Mouse (Mus musculus) frontal cortex, postnatal 36 days (tissue): Measurements from ENCODE around the gene Ntn5.

Source experiments
- DNase-seq, 2 experiments: peaks; one replicate each; pipeline ENCODE4 v3.0.0; 2022; ENCODE audit warnings: low spot score in 2 of 2

The Ntn5 gene

DNA sequence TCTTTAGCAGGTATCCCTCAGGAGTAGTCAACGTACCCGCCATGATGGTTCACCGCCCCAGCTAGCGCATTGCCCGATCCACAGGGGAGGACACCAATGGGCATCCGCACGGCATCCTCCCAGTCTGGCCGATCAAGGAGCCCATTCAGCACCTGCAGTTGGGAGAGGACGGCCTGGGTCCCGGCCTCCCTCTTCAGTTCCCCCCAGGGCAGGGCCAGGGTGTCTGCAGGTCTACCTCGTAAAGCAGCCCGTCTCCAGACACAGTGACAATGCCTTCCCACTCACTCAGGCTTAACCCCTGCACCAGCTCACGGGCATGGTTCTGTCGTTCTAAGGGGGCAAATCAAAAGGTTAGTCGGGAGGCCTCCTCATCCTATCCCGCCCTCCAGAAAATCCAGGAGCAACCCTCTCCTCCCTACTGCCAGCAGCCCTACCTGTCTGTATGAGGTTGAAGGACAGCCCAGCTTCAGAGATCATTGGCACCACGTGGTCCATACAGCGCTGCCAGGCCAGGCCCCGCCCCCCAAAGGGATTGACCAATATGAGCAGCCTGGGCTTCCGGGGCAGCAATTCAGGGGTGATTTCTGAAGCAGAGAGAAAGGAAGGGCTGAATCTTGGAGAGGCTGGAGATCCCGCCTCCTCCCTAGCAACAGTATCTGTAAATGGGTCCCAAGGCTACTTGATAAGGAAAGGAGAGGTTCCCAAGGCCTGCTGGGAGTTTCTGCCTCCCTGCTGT is 28.4 kb downstream of the Ntn5 start:
- no peak for DNase-seq

DNA sequence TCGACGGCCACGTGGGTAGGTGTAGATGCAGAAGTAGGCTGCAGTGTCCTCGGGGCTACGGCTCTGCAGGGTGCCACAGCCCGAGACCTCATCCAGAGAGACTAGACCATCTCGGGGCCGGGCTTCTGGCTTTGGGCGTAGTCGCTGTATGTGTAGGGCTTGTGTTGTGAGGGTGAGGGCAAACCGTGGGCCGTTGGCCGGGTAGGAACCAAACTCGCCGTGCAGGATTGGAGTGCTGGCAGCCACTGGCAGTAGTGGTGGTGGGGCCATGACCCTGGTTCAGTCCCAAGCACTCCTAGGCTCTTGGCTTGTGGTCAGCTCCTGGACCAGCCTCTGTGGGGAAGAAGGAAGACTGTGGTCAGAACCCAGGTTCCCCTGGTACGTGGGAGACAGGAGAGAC is 29.6 kb downstream of the Ntn5 start:
- DNase-seq: no peak

DNA sequence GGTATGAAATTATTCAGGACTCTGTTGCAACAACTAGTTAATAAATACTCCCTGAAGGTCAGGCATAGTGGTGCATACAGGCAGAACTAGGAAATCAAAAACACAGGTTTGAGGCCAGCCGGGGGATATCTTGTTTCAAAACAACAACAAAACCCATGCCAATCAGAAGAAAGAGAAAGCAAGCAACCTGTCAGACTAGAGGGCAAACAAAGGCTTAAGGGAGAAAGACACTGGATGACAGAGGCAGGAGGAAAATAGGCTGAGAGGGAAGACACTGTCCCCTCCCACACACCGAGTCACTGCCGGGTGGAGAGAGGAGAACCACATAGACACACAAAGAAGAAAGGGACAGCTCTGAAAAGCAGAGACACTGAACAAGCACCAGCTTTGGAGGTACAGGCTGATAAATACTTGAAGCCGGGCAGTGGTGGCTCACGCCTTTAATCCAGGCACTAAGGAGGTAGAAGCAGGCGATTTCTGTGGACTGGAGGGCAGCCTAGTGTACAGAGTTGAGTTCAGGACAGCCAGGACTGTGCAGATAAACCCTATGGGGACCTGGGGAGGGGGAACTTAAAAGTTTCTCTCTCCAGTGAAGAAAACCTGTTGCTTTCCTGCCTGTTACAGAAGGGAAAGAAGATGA is 30.2 kb downstream of the Ntn5 start:
- DNase-seq: no peak

DNA sequence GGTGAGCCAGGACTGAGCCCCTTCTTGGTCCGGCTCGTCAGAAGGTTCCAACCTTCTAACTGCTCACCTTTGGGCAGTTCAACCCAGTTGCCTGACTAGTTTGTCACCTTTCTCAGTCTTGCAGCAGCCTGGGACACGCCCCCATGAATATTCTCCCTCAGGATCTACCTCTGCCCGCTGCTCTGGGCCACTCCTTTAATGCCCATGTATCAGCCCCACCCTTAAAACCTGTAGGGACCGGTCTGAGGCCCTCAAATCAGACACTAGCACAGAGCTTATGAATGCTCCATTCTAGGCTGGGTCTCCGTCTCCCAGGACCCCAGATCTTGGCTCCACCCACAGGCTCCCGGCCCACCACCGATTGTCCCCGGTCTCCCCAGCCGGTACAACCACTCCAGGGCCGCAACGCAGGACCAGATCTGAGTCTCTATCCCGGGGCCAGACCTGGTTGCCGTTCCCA is 30.8 kb downstream of the Ntn5 start:
- no peak for DNase-seq

DNA sequence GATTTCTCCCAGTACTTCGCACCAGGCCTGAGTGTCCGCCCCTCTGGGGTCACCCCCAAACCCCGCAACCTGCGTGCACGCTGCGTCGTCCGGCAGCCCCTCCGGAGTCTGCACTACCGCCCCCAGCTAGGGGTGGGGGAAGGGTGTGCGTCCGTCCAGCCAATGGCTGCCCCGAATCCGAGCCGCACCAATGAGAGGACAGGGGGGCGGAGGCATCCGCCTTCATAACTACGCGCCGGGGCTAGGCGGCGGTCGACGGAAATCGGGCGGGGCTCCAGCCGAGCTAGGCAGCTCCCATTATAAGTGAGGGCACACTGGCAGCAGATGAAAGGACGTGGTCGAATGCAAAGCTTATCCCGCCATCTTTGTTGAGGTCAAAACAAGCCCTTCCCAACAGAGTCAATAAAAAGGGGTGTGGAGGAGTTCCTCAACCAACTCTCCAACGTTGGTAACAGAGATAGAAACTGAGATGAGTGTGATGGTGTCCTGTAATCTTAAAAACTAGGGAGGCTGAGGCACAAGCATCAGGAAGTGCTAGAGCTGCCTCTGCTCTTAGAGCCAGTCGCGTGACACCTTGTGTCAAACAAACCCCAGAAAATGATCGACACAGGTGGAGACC is 31.4 kb downstream of the Ntn5 start, which contains the start of gene Rpl18:
Rpl18 (plus strand) TSS at position 368 of the 619 bp plus-strand sequence.
- peak; percentile 98 to 99 for DNase-seq

DNA sequence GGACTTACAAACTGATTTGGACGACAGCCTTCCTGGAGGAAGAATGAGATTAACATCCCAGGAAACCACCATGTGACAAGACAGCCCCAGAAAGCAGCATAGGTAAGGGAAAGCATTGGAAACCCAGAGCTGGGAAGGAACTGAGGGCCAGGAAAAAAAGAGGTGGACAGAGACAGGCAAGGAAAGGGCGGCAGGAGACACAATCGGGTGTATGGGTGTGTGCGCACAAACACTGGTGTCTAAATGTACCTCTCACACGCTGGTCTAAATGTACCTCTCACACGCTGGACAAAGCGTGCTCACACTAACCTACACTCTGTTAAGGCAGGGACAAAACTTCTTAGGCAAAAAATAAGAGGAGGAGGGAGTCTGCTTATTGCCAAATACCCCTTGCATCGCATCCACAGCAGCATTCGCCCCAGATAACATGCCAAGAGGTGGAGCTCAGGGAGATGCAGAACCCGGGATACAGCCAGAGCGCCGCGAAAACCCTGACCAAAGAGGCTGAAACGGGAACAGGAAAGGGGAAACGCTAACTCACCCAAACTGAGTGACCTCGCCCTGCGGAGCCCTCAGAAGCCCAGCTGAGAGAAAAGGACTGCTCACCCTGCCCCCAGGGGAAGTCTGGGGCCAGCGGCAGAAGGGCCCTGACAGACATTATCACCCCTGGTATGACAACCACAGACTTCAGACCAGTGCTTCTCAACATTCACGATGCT is 32.1 kb downstream of the Ntn5 start:
- DNase-seq: no peak

DNA sequence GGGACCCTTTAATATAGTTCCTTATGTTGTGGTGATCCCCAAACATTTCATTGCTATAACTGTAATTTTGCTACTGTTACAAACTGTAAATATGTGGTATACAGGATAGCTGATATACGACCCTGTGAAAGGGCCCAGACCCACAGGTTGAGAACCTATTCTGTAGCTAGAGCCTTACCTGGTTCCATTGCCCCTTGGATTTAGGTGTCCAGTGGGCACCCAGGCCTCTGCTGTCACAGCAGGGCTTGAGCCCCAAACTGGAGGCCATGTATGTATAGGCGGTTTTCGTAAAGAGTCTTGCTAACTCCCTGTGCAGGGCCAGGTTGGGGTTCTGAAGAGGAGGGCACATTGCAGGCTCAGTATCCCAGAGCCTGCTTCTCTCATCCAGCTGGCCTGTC is 32.6 kb downstream of the Ntn5 start:
- DNase-seq: no peak

DNA sequence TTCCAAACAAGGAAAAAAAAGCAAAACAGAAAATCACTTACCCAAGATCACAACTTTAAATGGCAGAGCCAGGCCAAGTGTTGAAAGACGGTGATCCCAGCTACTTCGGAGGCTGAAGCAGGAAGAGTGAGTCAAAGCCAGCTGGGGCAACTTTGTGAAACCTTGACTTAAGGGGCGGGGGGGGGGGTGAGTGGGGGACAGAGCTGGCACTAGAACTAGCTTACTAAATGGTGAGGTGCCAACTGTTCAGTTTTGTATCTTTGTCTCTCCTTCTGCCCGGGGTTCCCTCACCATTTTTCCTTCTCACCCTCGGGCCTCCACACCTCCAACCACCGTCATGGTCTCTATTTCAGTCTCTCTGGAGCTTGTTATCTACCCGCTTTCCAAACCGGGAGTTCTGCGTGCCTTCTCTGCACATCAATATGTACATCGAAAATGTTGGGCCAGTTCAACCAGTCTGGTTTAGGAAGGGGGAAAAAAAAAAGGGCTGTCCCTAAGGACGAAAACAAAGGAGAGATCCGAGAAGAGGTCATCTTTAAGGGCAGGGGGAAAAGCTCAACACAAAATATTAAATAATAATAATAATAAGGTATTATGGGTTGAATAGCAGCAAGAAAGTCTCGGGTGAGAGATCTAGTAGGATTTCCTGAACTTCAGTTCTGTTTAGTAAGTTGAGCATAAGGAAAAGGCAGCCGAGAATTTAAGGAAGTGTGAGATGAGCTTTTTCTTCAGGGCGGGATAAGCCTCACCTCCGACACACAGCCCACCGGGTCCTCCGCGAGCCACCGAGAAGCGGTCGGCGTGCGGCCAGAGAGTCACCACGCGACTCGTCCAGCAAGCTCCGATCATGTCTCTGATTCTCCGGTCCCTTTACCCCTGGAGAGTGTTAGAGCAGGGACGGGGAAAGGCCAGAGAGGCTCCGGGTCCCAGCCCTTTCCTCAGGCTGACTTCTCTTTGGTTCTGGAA is 33.4 kb downstream of the Ntn5 start:
- no peak for DNase-seq

DNA sequence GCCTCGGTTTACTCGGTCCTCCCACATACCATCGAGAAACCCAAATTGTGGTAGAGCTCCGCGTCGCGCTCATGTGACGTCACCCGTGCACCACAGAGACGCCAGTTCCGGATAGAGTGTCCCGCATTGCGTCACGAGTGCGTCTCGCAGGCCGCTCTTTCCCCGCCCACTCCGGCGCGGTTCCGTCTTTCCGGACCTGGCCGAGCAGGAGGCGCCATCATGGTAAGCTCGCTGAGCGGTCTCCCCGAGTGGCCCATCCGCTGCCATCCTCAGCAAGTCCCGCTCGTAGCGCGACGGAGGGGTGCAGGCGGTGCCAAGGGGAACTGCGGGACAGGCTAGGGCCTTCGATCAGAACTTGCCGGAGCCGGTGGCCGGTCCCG is 34.1 kb downstream of the Ntn5 start, which contains the start of gene Sphk2:
Sphk2 (minus strand) TSS at position 85 of the 380 bp plus-strand sequence.
- peak; percentile 99 to 100 for DNase-seq

DNA sequence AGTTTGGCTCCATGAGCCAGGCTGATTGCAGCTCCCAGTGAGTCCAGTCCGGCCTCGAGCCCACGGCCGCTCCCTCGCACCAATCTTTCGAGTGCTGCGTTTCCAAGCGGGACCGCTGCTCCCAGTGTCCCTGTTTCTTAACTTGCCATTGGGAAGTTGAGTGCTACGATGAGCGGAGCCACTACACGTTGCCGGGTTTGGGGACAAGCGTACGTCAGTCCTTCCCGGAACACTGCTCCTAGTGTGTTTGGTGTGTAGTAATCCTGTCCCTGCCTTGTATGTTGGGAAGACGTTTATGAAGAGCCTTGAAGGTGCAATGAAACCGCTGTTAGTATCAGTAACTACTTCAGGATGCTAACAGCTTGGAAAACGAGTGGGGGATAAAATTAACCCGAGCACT is 34.5 kb downstream of the Ntn5 start:
- no peak for DNase-seq

DNA sequence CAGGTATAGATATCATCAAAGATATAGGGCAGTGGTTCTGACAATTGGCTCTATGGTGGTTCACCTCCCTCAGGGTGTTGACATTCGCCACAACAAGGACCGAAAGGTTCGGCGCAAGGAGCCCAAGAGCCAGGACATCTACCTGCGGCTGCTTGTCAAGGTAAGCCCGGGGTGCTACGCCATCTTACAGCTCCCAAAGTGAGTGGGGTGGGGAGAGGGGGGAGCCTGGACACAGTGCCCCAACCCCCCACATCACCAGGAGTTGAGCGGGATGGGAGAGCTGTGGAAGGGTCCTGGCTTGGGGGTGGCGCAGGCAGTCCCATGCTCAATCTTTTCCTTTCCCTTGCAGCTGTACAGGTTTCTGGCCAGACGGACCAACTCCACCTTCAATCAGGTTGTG is 35.4 kb downstream of the Ntn5 start:
- no peak for DNase-seq

DNA sequence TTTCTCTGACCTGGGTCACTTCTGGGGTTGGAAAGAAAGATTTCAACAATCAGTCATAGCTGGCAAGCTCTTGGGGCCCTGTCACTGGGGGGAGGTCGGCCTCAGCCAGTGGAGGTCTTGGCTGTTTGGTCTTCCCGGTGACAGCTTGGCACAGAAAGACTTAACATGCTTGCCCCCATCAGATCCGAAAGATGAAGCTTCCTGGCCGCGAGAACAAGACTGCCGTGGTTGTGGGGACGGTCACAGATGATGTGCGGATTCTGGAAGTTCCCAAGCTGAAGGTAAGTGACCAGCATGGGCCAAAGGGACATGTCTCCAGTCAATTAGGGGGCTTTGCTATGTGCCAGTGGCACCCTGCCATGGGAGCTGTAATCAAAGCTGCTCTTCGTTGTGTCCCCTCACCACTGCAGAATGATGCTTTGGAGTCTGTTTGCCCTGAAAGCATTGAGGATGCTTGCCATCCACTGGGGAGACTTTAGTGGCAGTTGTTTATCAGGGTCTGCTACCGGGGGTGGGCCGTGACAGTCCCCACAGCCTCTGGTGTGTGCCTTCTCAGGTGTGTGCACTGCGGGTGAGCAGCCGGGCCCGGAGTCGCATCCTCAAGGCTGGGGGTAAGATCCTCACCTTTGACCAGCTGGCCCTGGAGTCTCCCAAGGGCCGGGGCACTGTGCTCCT is 36.1 kb downstream of the Ntn5 start:
- no peak for DNase-seq

DNA sequence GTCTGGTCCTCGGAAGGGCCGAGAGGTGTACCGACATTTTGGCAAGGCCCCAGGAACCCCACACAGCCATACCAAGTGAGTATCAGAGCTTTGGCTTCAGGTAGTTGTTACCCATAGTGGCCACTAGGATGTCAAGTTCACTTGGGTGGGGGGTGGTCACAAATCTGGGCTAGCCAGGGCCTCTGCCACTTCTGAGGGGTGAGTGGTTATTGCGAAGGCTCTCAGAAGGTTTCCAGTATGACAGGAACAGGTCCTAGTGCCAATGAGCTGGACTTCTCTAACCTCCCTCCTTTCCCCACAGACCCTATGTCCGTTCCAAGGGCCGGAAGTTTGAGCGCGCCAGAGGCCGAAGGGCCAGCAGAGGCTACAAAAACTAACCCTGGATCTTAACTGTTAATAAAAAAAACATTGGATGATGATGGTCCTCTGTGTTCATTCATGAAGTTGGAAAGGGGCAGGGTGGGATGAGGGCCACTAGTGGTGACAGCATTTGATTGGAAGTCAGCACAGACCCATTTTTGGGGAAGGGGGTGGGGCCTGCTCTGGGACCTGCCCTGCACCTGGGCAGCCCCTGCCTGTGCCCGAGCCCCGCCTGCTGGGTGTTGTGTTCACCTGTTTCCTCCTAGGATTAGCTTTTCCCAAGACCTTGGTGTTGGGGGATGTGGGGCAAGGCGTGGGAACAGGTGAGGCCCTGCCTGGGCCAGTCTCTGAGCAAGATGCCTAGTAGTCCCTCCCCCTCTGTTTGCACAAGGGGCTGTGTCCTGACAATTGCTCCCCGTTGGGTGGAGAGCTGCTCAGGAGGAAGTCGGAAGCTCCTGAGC is 36.8 kb downstream of the Ntn5 start, which contains the start of gene Fam83e:
Fam83e (plus strand) TSS at position 800 of the 821 bp plus-strand sequence.
- no peak for DNase-seq

DNA sequence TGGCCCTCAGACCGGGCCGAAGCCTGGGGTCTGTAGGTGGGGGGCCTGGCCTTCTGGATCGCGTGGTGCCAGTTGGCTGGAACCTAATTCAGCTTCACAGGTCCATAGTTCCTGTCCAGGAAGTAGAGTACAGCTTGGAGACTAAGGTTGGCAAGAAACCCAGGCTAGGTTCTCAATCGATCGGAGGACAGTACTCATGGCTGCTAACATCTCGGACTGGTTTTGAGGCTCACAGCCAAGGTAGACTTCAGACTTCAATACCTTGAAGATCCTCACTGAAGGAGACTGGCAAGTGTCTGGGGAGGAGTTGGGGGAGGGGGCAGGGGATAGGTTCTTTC is 37.4 kb downstream of the Ntn5 start:
- DNase-seq: no peak

DNA sequence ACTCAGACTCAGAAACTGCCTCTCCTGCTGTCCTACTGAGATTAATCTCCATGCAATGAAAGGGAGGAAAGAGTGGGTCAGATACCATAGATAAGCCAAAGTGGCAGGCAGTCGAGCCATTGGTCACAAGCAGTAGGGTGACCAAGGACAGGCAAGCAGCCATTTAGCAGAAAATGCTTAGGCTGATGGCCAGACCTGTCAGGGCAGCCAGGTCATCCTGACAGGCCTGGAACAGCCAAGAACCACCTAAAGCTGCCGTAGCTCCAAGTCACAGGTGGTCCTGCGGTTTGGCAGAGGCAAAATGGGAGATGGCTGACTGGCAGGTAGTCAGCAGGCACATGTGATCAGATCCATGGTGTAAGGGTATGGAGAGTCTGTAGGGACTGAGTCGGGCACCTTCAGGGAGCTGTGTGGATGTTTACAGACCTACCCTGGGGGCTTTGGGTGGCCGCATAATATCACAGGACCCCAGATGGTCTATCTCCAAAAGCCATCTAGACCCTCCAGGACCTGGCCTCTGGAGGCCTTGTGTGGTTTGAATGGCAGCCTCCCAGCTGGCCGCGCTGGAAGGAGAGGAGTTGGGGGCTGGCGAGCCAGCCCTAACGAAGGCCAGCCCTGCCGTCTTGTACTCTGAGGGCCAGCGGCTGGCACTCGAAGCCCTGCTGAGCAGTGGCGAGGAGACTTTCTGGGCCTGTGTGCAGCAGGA is 38.0 kb downstream of the Ntn5 start:
- no peak for DNase-seq

DNA sequence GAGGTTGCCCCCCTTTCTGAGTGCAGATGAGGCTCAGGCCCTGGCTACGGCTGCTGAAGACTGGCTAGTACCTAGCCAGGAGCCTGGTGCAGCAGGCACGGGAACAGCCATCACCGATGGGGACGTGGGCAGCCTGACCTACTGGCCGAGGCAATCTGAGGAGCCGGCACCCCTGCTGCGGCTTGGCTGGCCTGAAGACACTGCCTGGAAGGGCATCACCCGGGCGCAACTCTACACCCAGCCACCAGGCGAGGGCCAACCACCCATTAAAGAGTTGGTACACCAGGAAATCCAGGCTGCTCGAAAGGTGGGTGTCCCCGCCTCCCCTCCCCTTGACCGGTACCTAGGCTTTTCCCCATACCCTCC is 38.5 kb downstream of the Ntn5 start:
- DNase-seq: no peak

DNA sequence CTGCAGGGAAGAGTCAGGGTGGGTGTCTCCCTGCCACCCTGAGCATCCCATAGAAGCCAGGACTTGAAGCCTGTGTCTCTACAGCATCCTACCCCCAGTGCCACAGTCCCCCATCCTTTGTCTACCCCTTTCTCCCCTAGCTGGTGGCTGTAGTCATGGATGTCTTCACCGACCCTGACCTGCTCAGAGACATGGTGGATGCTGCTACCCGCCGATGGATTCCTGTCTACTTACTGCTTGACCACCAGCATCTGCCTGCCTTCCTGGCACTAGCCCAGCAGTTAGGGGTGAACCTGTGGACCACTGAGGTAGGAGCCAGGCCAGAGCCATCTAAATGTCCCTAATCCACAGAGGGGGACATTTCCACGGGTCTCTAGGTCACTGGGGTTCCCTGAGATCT is 39.5 kb downstream of the Ntn5 start:
- no peak for DNase-seq

DNA sequence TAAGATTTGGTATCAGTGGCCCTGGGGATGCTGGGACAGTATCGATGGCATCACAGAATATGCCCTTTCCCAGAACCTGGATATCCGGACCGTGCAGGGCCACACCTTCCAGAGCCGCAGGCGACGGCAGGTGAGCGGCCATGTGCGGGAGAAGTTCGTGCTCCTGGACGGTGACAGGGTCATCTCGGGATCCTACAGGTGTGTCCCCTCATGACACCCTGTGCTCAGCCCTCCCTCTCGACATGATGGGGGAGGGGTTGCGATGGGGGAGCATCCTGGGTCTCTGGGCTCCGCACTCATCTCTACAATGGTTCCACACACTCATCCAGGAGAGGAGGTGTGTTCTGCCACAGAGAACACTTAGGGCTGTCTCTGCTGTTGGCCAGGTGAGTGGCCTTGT is 40.0 kb downstream of the Ntn5 start:
- no peak for DNase-seq

DNA sequence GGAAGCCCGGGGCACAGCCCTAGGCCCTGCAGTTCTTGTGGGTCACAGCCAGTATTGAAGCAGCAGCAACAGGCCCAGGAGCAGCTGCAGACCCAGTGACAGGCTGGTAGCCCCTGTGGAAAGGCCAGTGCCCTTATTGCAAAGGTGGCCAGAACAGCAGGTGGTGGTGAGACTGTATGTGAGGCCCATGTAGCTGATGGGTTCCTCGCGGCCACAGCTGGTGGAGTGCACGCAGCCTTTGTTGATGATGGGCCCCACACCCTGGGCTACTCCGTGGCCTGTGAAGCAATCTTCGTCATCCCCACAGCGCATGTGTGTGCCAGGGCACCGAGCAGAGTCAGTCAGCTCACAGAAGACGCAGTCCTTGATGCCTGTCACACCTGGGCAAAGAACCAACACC is 41.3 kb downstream of the Ntn5 start:
- DNase-seq: no peak
